Mouse (Mus musculus): Measurements from ENCODE around the gene Snx30. TPM values are rescaled to one million over a fixed set of nuclear protein-coding genes. Genes with fewer than 3 reads are reported as not detected.
"Not testable (repeated sequence)": the region's sequence is repeated elsewhere in the genome, so short reads cannot be mapped to it uniquely, and the experiment has no call there.

Gene Snx30
- polyA plus RNA-seq, 1 experiment = 6.1 TPM

GRCm38 (mm10) chr4:59789015-59789414, 16.6 kb upstream of the Snx30 start:
- H3K27ac ChIP-seq (ENCODE audit: control insufficient read depth, insufficient read depth, low read length) = no peak overlapping the region
- H3K36me3 ChIP-seq (ENCODE audit: control insufficient read depth, insufficient read depth, low read length) = no peaks in the 10 kb centered on the region
- no peak for TF ChIP-seq CTCF (IDR thresholded peaks at IDR 0.05; ENCODE audit: borderline replicate concordance, control insufficient read depth, extremely low read depth, insufficient read depth, low read length, poor library complexity)
- no peak for TF ChIP-seq POLR2A (IDR thresholded peaks at IDR 0.05; ENCODE audit: control insufficient read depth, extremely low read depth, insufficient read depth, low read length, poor library complexity)
- no peak for DNase-seq
- H3K4me3 ChIP-seq (ENCODE audit: control insufficient read depth, insufficient read depth, low read length) = no peak overlapping the region
- no peaks in the 10 kb centered on the region for H3K4me1 ChIP-seq (replicated peaks; ENCODE audit: control insufficient read depth, insufficient read depth, low read length)
- H3K27me3 ChIP-seq (ENCODE audit: control insufficient read depth, insufficient read depth, low read length) = no peaks in the 10 kb centered on the region

- not testable (repeated sequence) for H3K36me3 ChIP-seq (ENCODE audit: control insufficient read depth, insufficient read depth, low read length); H3K4me1 ChIP-seq (replicated peaks; ENCODE audit: control insufficient read depth, insufficient read depth, low read length); H3K27me3 ChIP-seq (ENCODE audit: control insufficient read depth, insufficient read depth, low read length); DNase-seq; H3K4me3 ChIP-seq (ENCODE audit: control insufficient read depth, insufficient read depth, low read length); H3K27ac ChIP-seq (ENCODE audit: control insufficient read depth, insufficient read depth, low read length)
- WGBS = 89% methylated on average over 2 of the region's 2 CpGs
These were observed 12.0 kb upstream of the Snx30 start for GRCm38 (mm10) chr4:59793626-59794025.

GRCm38 (mm10) chr4:59794116-59794515, 11.5 kb upstream of the Snx30 start:
- DNase-seq = no peak
- TF ChIP-seq CTCF (IDR thresholded peaks at IDR 0.05; ENCODE audit: borderline replicate concordance, control insufficient read depth, extremely low read depth, insufficient read depth, low read length, poor library complexity) (no peak), POLR2A (IDR thresholded peaks at IDR 0.05; ENCODE audit: control insufficient read depth, extremely low read depth, insufficient read depth, low read length, poor library complexity) (no peak)
- Histone ChIP-seq H3K36me3 (ENCODE audit: control insufficient read depth, insufficient read depth, low read length) (no peaks in the 10 kb centered on the region), H3K4me3 (ENCODE audit: control insufficient read depth, insufficient read depth, low read length) (no peak overlapping the region), H3K27me3 (ENCODE audit: control insufficient read depth, insufficient read depth, low read length) (no peaks in the 10 kb centered on the region), H3K4me1 (replicated peaks; ENCODE audit: control insufficient read depth, insufficient read depth, low read length) (no peaks in the 10 kb centered on the region), H3K27ac (ENCODE audit: control insufficient read depth, insufficient read depth, low read length) (no peak overlapping the region)
- WGBS = 97% methylated on average over 2 of the region's 2 CpGs

- Histone ChIP-seq H3K27ac (ENCODE audit: control insufficient read depth, insufficient read depth, low read length) (no peak overlapping the region), H3K4me1 (replicated peaks; ENCODE audit: control insufficient read depth, insufficient read depth, low read length) (no peaks in the 10 kb centered on the region), H3K4me3 (ENCODE audit: control insufficient read depth, insufficient read depth, low read length) (no peak overlapping the region), H3K27me3 (ENCODE audit: control insufficient read depth, insufficient read depth, low read length) (no peaks in the 10 kb centered on the region), H3K36me3 (ENCODE audit: control insufficient read depth, insufficient read depth, low read length) (no peaks in the 10 kb centered on the region)
- 60% methylated on average over 2 of the region's 2 CpGs for WGBS
- TF ChIP-seq CTCF (IDR thresholded peaks at IDR 0.05; ENCODE audit: borderline replicate concordance, control insufficient read depth, extremely low read depth, insufficient read depth, low read length, poor library complexity) = no peak
- no peak for TF ChIP-seq POLR2A (IDR thresholded peaks at IDR 0.05; ENCODE audit: control insufficient read depth, extremely low read depth, insufficient read depth, low read length, poor library complexity)
- no peak for DNase-seq
These were observed 9.7 kb upstream of the Snx30 start for GRCm38 (mm10) chr4:59795788-59796455.

GRCm38 (mm10) chr4:59800181-59800580, 5.5 kb upstream of the Snx30 start:
- 96% methylated on average over 5 of the region's 5 CpGs for WGBS

GRCm38 (mm10) chr4:59801489-59801888, 4.2 kb upstream of the Snx30 start, which contains the start of gene Inip:
Gene Inip (minus strand): TSS chr4:59801589.
- DNase-seq = no peak
- Histone ChIP-seq H3K36me3 (ENCODE audit: control insufficient read depth, insufficient read depth, low read length) (no peaks in the 10 kb centered on the region), H3K4me1 (replicated peaks; ENCODE audit: control insufficient read depth, insufficient read depth, low read length) (peaks cover 20% of the 10 kb centered on the region), H3K27me3 (ENCODE audit: control insufficient read depth, insufficient read depth, low read length) (no peaks in the 10 kb centered on the region), H3K27ac (ENCODE audit: control insufficient read depth, insufficient read depth, low read length) (no peak within 1 kb of the TSS), H3K4me3 (ENCODE audit: control insufficient read depth, insufficient read depth, low read length) (no peak within 1 kb of the TSS)
- TF ChIP-seq POLR2A (IDR thresholded peaks at IDR 0.05; ENCODE audit: control insufficient read depth, extremely low read depth, insufficient read depth, low read length, poor library complexity) (no peak), CTCF (IDR thresholded peaks at IDR 0.05; ENCODE audit: borderline replicate concordance, control insufficient read depth, extremely low read depth, insufficient read depth, low read length, poor library complexity) (no peak)

More at GRCm38 (mm10) chr4:59800181-59800580, 5.5 kb upstream of the Snx30 start:
- Histone ChIP-seq H3K27me3 (ENCODE audit: control insufficient read depth, insufficient read depth, low read length) (no peaks in the 10 kb centered on the region), H3K4me3 (ENCODE audit: control insufficient read depth, insufficient read depth, low read length) (no peak overlapping the region), H3K36me3 (ENCODE audit: control insufficient read depth, insufficient read depth, low read length) (no peaks in the 10 kb centered on the region), H3K4me1 (replicated peaks; ENCODE audit: control insufficient read depth, insufficient read depth, low read length) (peaks cover 15% of the 10 kb centered on the region), H3K27ac (ENCODE audit: control insufficient read depth, insufficient read depth, low read length) (no peak overlapping the region)
- DNase-seq = no peak
- TF ChIP-seq POLR2A (IDR thresholded peaks at IDR 0.05; ENCODE audit: control insufficient read depth, extremely low read depth, insufficient read depth, low read length, poor library complexity) = no peak
- no peak for TF ChIP-seq CTCF (IDR thresholded peaks at IDR 0.05; ENCODE audit: borderline replicate concordance, control insufficient read depth, extremely low read depth, insufficient read depth, low read length, poor library complexity)

GRCm38 (mm10) chr4:59802107-59802506, 3.5 kb upstream of the Snx30 start:
- Histone ChIP-seq H3K4me1 (replicated peaks; ENCODE audit: control insufficient read depth, insufficient read depth, low read length) (peaks cover 25% of the 10 kb centered on the region), H3K27ac (ENCODE audit: control insufficient read depth, insufficient read depth, low read length) (no peak overlapping the region), H3K4me3 (ENCODE audit: control insufficient read depth, insufficient read depth, low read length) (no peak overlapping the region), H3K36me3 (ENCODE audit: control insufficient read depth, insufficient read depth, low read length) (no peaks in the 10 kb centered on the region), H3K27me3 (ENCODE audit: control insufficient read depth, insufficient read depth, low read length) (no peaks in the 10 kb centered on the region)
- DNase-seq = no peak
- 49% methylated on average over 6 of the region's 6 CpGs for WGBS
- no peak for TF ChIP-seq POLR2A (IDR thresholded peaks at IDR 0.05; ENCODE audit: control insufficient read depth, extremely low read depth, insufficient read depth, low read length, poor library complexity)
- no peak for TF ChIP-seq CTCF (IDR thresholded peaks at IDR 0.05; ENCODE audit: borderline replicate concordance, control insufficient read depth, extremely low read depth, insufficient read depth, low read length, poor library complexity)
